In genomic region chr5:137320996-137321395, GRCm38 (mm10) we compare ENCODE assay signal across 25 mouse cellular contexts. TPM values are rescaled to one million over a fixed set of nuclear protein-coding genes. Genes with fewer than 3 reads are reported as not detected.
DNase-seq lines count a peak whose midpoint lies in the region; ATAC-seq and TF ChIP-seq lines count a peak whose summit lies in the region.
"Had no signal": no experiment of that assay in that cellular context is flagged by ENCODE, and none has a peak within 500 bp of the region (broad histone marks: within the 10 kb centered on the region; RNA-seq: fewer than 3 reads in every experiment).

No protein-coding gene starts in this region.

- TF ChIP-seq POLR2A in MEL (IDR thresholded peaks at IDR 0.05; ENCODE audit: control insufficient read depth in 1 of 2, insufficient read depth in 1 of 2, low read depth in 1 of 2, low read length in 2 of 2, poor library complexity in 1 of 2): no peak

- TF ChIP-seq EP300 in MEL (IDR thresholded peaks at IDR 0.05; ENCODE audit: low read depth in 1 of 2, low read length in 2 of 2): peak; percentile 34 to 73; a peak in 3 of 4 replicates
- TF ChIP-seq EP300 in liver, postnatal 0 days (IDR thresholded peaks at IDR 0.05; ENCODE audit: low read depth): peak; percentile 81

- no peaks in the 10 kb centered on the region for H3K27me3 ChIP-seq in MEL (ENCODE audit: control insufficient read depth in 1 of 2, insufficient read depth in 2 of 2, low read length in 2 of 2)
- no peaks in the 10 kb centered on the region; the same call in 1 of the 2 replicates for H3K27me3 ChIP-seq in liver, embryonic 12.5 days (replicated peaks)
- no peaks in the 10 kb centered on the region for H3K27me3 ChIP-seq in liver, postnatal 0 days (ENCODE audit: insufficient read depth, low read length)
- no peaks in the 10 kb centered on the region for H3K27me3 ChIP-seq in hindbrain, postnatal 0 days (ENCODE audit: insufficient read depth, low read length)
- H3K27me3 ChIP-seq: embryonic facial prominence, embryonic 12.5 days; embryonic facial prominence, embryonic 15.5 days; forebrain, embryonic 12.5 days; forebrain, embryonic 15.5 days; heart, embryonic 13.5 days; Patski had no signal

- H3K36me3 ChIP-seq in MEL (ENCODE audit: control insufficient read depth in 1 of 2, insufficient read depth in 2 of 2, low read length in 2 of 2): peaks cover 0 to 13% of the 10 kb centered on the region in 2 experiments; a peak in 3 of 4 replicates
- peaks cover 37% of the 10 kb centered on the region for H3K36me3 ChIP-seq in liver, embryonic 12.5 days
- peaks cover 6% of the 10 kb centered on the region; the same call in 1 of the 2 replicates for H3K36me3 ChIP-seq in liver, postnatal 0 days (replicated peaks; ENCODE audit: insufficient read depth, low read length)
- peaks cover 33% of the 10 kb centered on the region for H3K36me3 ChIP-seq in hindbrain, postnatal 0 days (ENCODE audit: insufficient read depth, low read length)

- H3K4me1 ChIP-seq in MEL (ENCODE audit: control insufficient read depth in 1 of 2, insufficient read depth in 2 of 2, low read length in 2 of 2): peaks cover 14 to 16% of the 10 kb centered on the region in 2 experiments
- peaks cover 25% of the 10 kb centered on the region for H3K4me1 ChIP-seq in liver, embryonic 12.5 days
- peaks cover 4% of the 10 kb centered on the region; the same call in 1 of the 2 replicates for H3K4me1 ChIP-seq in liver, postnatal 0 days (ENCODE audit: insufficient read depth)
- H3K4me1 ChIP-seq in hindbrain, postnatal 0 days (ENCODE audit: insufficient read depth, low read length): no peaks in the 10 kb centered on the region
- H3K4me1 ChIP-seq: embryonic facial prominence, embryonic 12.5 days; embryonic facial prominence, embryonic 15.5 days; forebrain, embryonic 12.5 days; forebrain, embryonic 15.5 days; heart, embryonic 10.5 days; heart, embryonic 13.5 days had no signal

- no peaks in the 10 kb centered on the region for H3K79me2 ChIP-seq in MEL (ENCODE audit: control insufficient read depth, insufficient read depth, low read length, poor library complexity)

- no peaks in the 10 kb centered on the region for H3K9me3 ChIP-seq in MEL (replicated peaks; ENCODE audit: insufficient read depth, low read length)
- H3K9me3 ChIP-seq in liver, embryonic 12.5 days (replicated peaks): no peaks in the 10 kb centered on the region
- H3K9me3 ChIP-seq in liver, postnatal 0 days (ENCODE audit: low read length): no peaks in the 10 kb centered on the region
- no peaks in the 10 kb centered on the region for H3K9me3 ChIP-seq in hindbrain, postnatal 0 days (ENCODE audit: low read length)
- H3K9me3 ChIP-seq: embryonic facial prominence, embryonic 12.5 days; embryonic facial prominence, embryonic 15.5 days; forebrain, embryonic 12.5 days; forebrain, embryonic 15.5 days; heart, embryonic 10.5 days; heart, embryonic 13.5 days had no signal

- ATAC-seq in liver, embryonic 12.5 days: peak; percentile 23; the same call in 1 of the 2 replicates
- peak; percentile 41 for ATAC-seq in liver, postnatal 0 days
- no peak for ATAC-seq in hindbrain, postnatal 0 days
- ATAC-seq: CD4-positive, CD25-positive, alpha-beta regulatory T cell, adult 4 months; forebrain, embryonic 15.5 days; Patski had no signal

- no peak overlapping the region for H3K9ac ChIP-seq in MEL (ENCODE audit: control insufficient read depth, low read depth, low read length, poor library complexity, severe bottlenecking)
- no peak overlapping the region for H3K9ac ChIP-seq in liver, embryonic 12.5 days
- no peak overlapping the region for H3K9ac ChIP-seq in liver, postnatal 0 days (replicated peaks)
- no peak overlapping the region for H3K9ac ChIP-seq in hindbrain, postnatal 0 days (replicated peaks; ENCODE audit: low read length)
- H3K9ac ChIP-seq: embryonic facial prominence, embryonic 12.5 days; embryonic facial prominence, embryonic 15.5 days; forebrain, embryonic 12.5 days; forebrain, embryonic 15.5 days; heart, embryonic 13.5 days; hindbrain, embryonic 14.5 days had no signal

- TF ChIP-seq RAD21 in MEL (IDR thresholded peaks at IDR 0.05; ENCODE audit: low read depth, low read length): no peak

- no peak for DNase-seq in MEL (ENCODE audit: low read depth, low spot score)
- DNase-seq in liver, postnatal 0 days: no peak
- DNase-seq in testis, postnatal 14 days (ENCODE audit: low spot score): no peak
- DNase-seq in thymus, postnatal 0 days (ENCODE audit: low spot score): no peak
- no peak for DNase-seq in hindbrain, postnatal 0 days (ENCODE audit: low spot score)
- DNase-seq: adrenal gland, postnatal 10 days; adrenal gland, postnatal 36 days; cerebellum, adult 2 months; cerebellum, adult 9-11 months; cerebellum, postnatal 25 days; gastrocnemius, postnatal 25 days; heart, adult 2 months; heart, postnatal 14 days; heart, postnatal 4 days had no signal

- H3K4me3 ChIP-seq in MEL (ENCODE audit: control insufficient read depth in 1 of 2, insufficient read depth in 1 of 2, low read depth in 2 of 2, low read length in 2 of 2): no peak overlapping the region
- no peak overlapping the region for H3K4me3 ChIP-seq in liver, embryonic 12.5 days
- no peak overlapping the region for H3K4me3 ChIP-seq in liver, postnatal 0 days (ENCODE audit: low read depth, low read length)
- H3K4me3 ChIP-seq in hindbrain, postnatal 0 days (ENCODE audit: low read length): no peak overlapping the region
- H3K4me3 ChIP-seq: embryonic facial prominence, embryonic 12.5 days; embryonic facial prominence, embryonic 15.5 days; forebrain, embryonic 12.5 days; forebrain, embryonic 15.5 days; heart, adult 2 months; heart, embryonic 10.5 days; heart, embryonic 13.5 days had no signal

- TF ChIP-seq CTCF in MEL (IDR thresholded peaks at IDR 0.05 in 2 of 3, conservative IDR thresholded peaks at IDR 0.05 in 1 of 3; ENCODE audit: control insufficient read depth in 1 of 3, insufficient read depth in 1 of 3, low read depth in 2 of 3, low read length in 3 of 3, poor library complexity in 1 of 3, severe bottlenecking in 1 of 3): no peak
- no peak for TF ChIP-seq CTCF in liver, postnatal 0 days (IDR thresholded peaks at IDR 0.05; ENCODE audit: low read depth)
- TF ChIP-seq CTCF in hindbrain, postnatal 0 days (IDR thresholded peaks at IDR 0.05; ENCODE audit: low read depth): no peak

- H3K4me2 ChIP-seq in liver, embryonic 12.5 days: no peak overlapping the region
- no peak overlapping the region for H3K4me2 ChIP-seq in liver, postnatal 0 days (ENCODE audit: low read depth, low read length)
- H3K4me2 ChIP-seq in hindbrain, postnatal 0 days (ENCODE audit: low read depth, low read length): no peak overlapping the region
- H3K4me2 ChIP-seq: embryonic facial prominence, embryonic 12.5 days; embryonic facial prominence, embryonic 15.5 days; forebrain, embryonic 12.5 days; forebrain, embryonic 15.5 days; heart, embryonic 13.5 days; hindbrain, embryonic 14.5 days had no signal

- no peak overlapping the region for H3K27ac ChIP-seq in MEL (ENCODE audit: control insufficient read depth, low read depth, low read length)
- H3K27ac ChIP-seq in liver, embryonic 12.5 days: no peak overlapping the region
- no peak overlapping the region for H3K27ac ChIP-seq in liver, postnatal 0 days (ENCODE audit: low read depth)
- no peak overlapping the region for H3K27ac ChIP-seq in hindbrain, postnatal 0 days
- H3K27ac ChIP-seq: embryonic facial prominence, embryonic 12.5 days; embryonic facial prominence, embryonic 15.5 days; forebrain, embryonic 12.5 days; forebrain, embryonic 15.5 days; heart, adult 2 months; heart, embryonic 10.5 days; heart, embryonic 13.5 days; hindbrain, embryonic 14.5 days had no signal

- 74% methylated on average over 3 of the region's 3 CpGs for WGBS in liver, embryonic 12.5 days (ENCODE audit: insufficient replicate concordance)
- WGBS in liver, postnatal 0 days (ENCODE audit: insufficient replicate concordance): 75% methylated on average over 3 of the region's 3 CpGs
- WGBS in hindbrain, postnatal 0 days: 90% methylated on average over 3 of the region's 3 CpGs

RNA-seq across cellular contexts. Expression of gene Trip6, which starts 6.8 kb away (rescaled TPM):
- total RNA-seq in MEL (2012; rRNA removed): 0.46 and 0.58 TPM in 2 replicates
- 1 to 10 TPM in 1 of 2 experiments, not detected in 1; 2.1 TPM for polyA plus RNA-seq in MEL (2012; ENCODE audit: insufficient read depth in 1 of 2, insufficient read length in 2 of 2, low read depth in 1 of 2, low replicate concordance in 2 of 2, missing spikeins in 1 of 2)
- 16.8 and 18.7 TPM in 2 replicates for polyA plus RNA-seq in liver, embryonic 12.5 days (2016; fragmentation: Nextera tagmentation; extraction: Ambion mirVana)
- 7.5 and 9.2 TPM in 2 replicates for polyA plus RNA-seq in liver, postnatal 0 days (2015; fragmentation: Nextera tagmentation; extraction: Ambion mirVana)
- polyA plus RNA-seq in thymus, postnatal 0 days (2015; fragmentation: Nextera tagmentation; extraction: Ambion mirVana): 17.1 and 17.4 TPM in 2 replicates
- 14.3 and 15.0 TPM in 2 replicates for total RNA-seq in hindbrain, postnatal 0 days (2014; rRNA removed)
- 13.9 and 15.5 TPM in 2 replicates for polyA plus RNA-seq in hindbrain, postnatal 0 days (2015; fragmentation: Nextera tagmentation; extraction: Ambion mirVana)

RNA-seq across cellular contexts. Expression of gene Slc12a9, which starts 12.4 kb away (rescaled TPM):
- 7.1 and 8.8 TPM in 2 replicates for total RNA-seq in MEL (2012; rRNA removed)
- polyA plus RNA-seq in MEL (2012; ENCODE audit: insufficient read depth in 1 of 2, insufficient read length in 2 of 2, low read depth in 1 of 2, low replicate concordance in 2 of 2, missing spikeins in 1 of 2): 10 to 100 TPM in 1 of 2 experiments, not detected in 1; 12.1 TPM
- 5.0 and 5.8 TPM in 2 replicates for polyA plus RNA-seq in liver, embryonic 12.5 days (2016; fragmentation: Nextera tagmentation; extraction: Ambion mirVana)
- 2.9 and 3.2 TPM in 2 replicates for polyA plus RNA-seq in liver, postnatal 0 days (2015; fragmentation: Nextera tagmentation; extraction: Ambion mirVana)
- polyA plus RNA-seq in thymus, postnatal 0 days (2015; fragmentation: Nextera tagmentation; extraction: Ambion mirVana): 7.0 and 9.5 TPM in 2 replicates
- 32.6 and 41.3 TPM in 2 replicates for total RNA-seq in hindbrain, postnatal 0 days (2014; rRNA removed)
- 27.3 and 27.6 TPM in 2 replicates for polyA plus RNA-seq in hindbrain, postnatal 0 days (2015; fragmentation: Nextera tagmentation; extraction: Ambion mirVana)

RNA-seq across cellular contexts. Expression of gene Srrt, which starts 13.5 kb away (rescaled TPM):
- total RNA-seq in MEL (2012; rRNA removed): 235 and 291 TPM in 2 replicates
- polyA plus RNA-seq in MEL (2012; ENCODE audit: insufficient read depth in 1 of 2, insufficient read length in 2 of 2, low read depth in 1 of 2, low replicate concordance in 2 of 2, missing spikeins in 1 of 2): 100 to 1,000 TPM in 1 of 2 experiments, not detected in 1; 454 TPM
- polyA plus RNA-seq in liver, embryonic 12.5 days (2016; fragmentation: Nextera tagmentation; extraction: Ambion mirVana): 125 and 128 TPM in 2 replicates
- 24.1 and 28.2 TPM in 2 replicates for polyA plus RNA-seq in liver, postnatal 0 days (2015; fragmentation: Nextera tagmentation; extraction: Ambion mirVana)
- 114 and 118 TPM in 2 replicates for polyA plus RNA-seq in thymus, postnatal 0 days (2015; fragmentation: Nextera tagmentation; extraction: Ambion mirVana)
- total RNA-seq in hindbrain, postnatal 0 days (2014; rRNA removed): 82.9 and 98.9 TPM in 2 replicates
- polyA plus RNA-seq in hindbrain, postnatal 0 days (2015; fragmentation: Nextera tagmentation; extraction: Ambion mirVana): 55.5 and 57.0 TPM in 2 replicates

RNA-seq across cellular contexts. Expression of gene Ufsp1, which starts 26.6 kb away (rescaled TPM):
- 4.7 and 6.9 TPM in 2 replicates for total RNA-seq in MEL (2012; rRNA removed)
- 10 to 100 TPM in 1 of 2 experiments, not detected in 1; 16.1 TPM for polyA plus RNA-seq in MEL (2012; ENCODE audit: insufficient read depth in 1 of 2, insufficient read length in 2 of 2, low read depth in 1 of 2, low replicate concordance in 2 of 2, missing spikeins in 1 of 2)
- 11.9 and 12.5 TPM in 2 replicates for polyA plus RNA-seq in liver, embryonic 12.5 days (2016; fragmentation: Nextera tagmentation; extraction: Ambion mirVana)
- polyA plus RNA-seq in liver, postnatal 0 days (2015; fragmentation: Nextera tagmentation; extraction: Ambion mirVana): 9.1 and 9.5 TPM in 2 replicates
- 16.6 and 21.0 TPM in 2 replicates for polyA plus RNA-seq in thymus, postnatal 0 days (2015; fragmentation: Nextera tagmentation; extraction: Ambion mirVana)
- total RNA-seq in hindbrain, postnatal 0 days (2014; rRNA removed): 35.5 TPM in 2 replicates
- 32.1 and 33.3 TPM in 2 replicates for polyA plus RNA-seq in hindbrain, postnatal 0 days (2015; fragmentation: Nextera tagmentation; extraction: Ambion mirVana)

RNA-seq across cellular contexts. Expression of gene Ephb4, which starts 28.9 kb away (rescaled TPM):
- 0.07 and 0.12 TPM in 2 replicates for total RNA-seq in MEL (2012; rRNA removed)
- polyA plus RNA-seq in MEL (2012; ENCODE audit: insufficient read depth in 1 of 2, insufficient read length in 2 of 2, low read depth in 1 of 2, low replicate concordance in 2 of 2, missing spikeins in 1 of 2): under 1 TPM in 1 of 2 experiments, not detected in 1; 0.08 TPM
- 14.2 and 15.7 TPM in 2 replicates for polyA plus RNA-seq in liver, embryonic 12.5 days (2016; fragmentation: Nextera tagmentation; extraction: Ambion mirVana)
- 5.7 and 5.9 TPM in 2 replicates for polyA plus RNA-seq in liver, postnatal 0 days (2015; fragmentation: Nextera tagmentation; extraction: Ambion mirVana)
- polyA plus RNA-seq in thymus, postnatal 0 days (2015; fragmentation: Nextera tagmentation; extraction: Ambion mirVana): 6.6 and 8.0 TPM in 2 replicates
- 18.3 and 18.9 TPM in 2 replicates for total RNA-seq in hindbrain, postnatal 0 days (2014; rRNA removed)
- polyA plus RNA-seq in hindbrain, postnatal 0 days (2015; fragmentation: Nextera tagmentation; extraction: Ambion mirVana): 4.8 and 5.5 TPM in 2 replicates
- total RNA-seq: common myeloid progenitor, adult 5-6 weeks had no signal
- polyA plus RNA-seq: CD4-positive, CD25-positive, alpha-beta regulatory T cell, adult 4 months had no signal
